Mouse (Mus musculus) midbrain, embryonic 15.5 days (tissue): ENCODE results near the gene Pusl1. TPM values are rescaled to one million over a fixed set of nuclear protein-coding genes. Genes with fewer than 3 reads are reported as not detected.

Experiments
- ATAC-seq: fragments of 200-750 bp; cut with Nextera tagmentation; replicated peaks from 2 replicates; pipeline ENCODE4 v1.8.0; 2017; ENCODE audit warnings: moderate TSS enrichment
- H3K27ac ChIP-seq: fragments of 300-500 bp; sonication (generic); 2 replicates; pipeline ENCODE4 v1.5.1; 2015; ENCODE audit warnings: mild to moderate bottlenecking, inconsistent platforms
- H3K27me3 ChIP-seq: fragments of 300-500 bp; sonication (generic); replicated peaks from 2 replicates; pipeline ENCODE4 v1.6.1; 2015; ENCODE audit warnings: inconsistent platforms
- H3K36me3 ChIP-seq: fragments of 300-500 bp; sonication (generic); replicated peaks from 2 replicates; pipeline ENCODE4 v1.6.1; 2015; ENCODE audit warnings: inconsistent platforms
- H3K4me1 ChIP-seq: fragments of 300-500 bp; sonication (generic); 2 replicates; pipeline ENCODE4 v1.6.1; 2015; ENCODE audit warnings: inconsistent platforms
- H3K4me2 ChIP-seq: fragments of 300-500 bp; sonication (generic); 2 replicates; pipeline ENCODE4 v1.6.1; 2015; ENCODE audit warnings: inconsistent platforms, mild to moderate bottlenecking, moderate library complexity
- H3K4me3 ChIP-seq: fragments of 300-500 bp; sonication (generic); 2 replicates; pipeline ENCODE4 v1.5.1; 2015; ENCODE audit warnings: mild to moderate bottlenecking, inconsistent platforms
- H3K9ac ChIP-seq: fragments of 300-500 bp; sonication (generic); 2 replicates; pipeline ENCODE4 v1.6.1; 2015; ENCODE audit warnings: mild to moderate bottlenecking, inconsistent platforms
- H3K9me3 ChIP-seq: fragments of 300-500 bp; sonication (generic); 2 replicates; pipeline ENCODE4 v1.6.1; 2016; ENCODE audit warnings: inconsistent platforms
- WGBS: fragments of 180-500 bp; shearing (Covaris S2); methylation state at CpG from one replicate; pipeline ENCODE4 v1.1.7; 2015; ENCODE audit warnings: mixed read lengths; 5-methylcytosine and 5-hydroxymethylcytosine counted together
- microRNA-seq: library from miRNA; unstranded; fragments of <30 nt; microRNA quantifications from one replicate; pipeline ENCODE4, GENCODE M21; 2016
- polyA plus RNA-seq: library from polyadenylated mRNA; unstranded; fragments of >200 nt; fragmentation: Nextera tagmentation; extraction: Ambion mirVana; gene quantifications from 2 replicates; pipeline ENCODE4 v1.2.1, GENCODE M21; 2015

Pusl1 gene
- polyA plus RNA-seq, 1 experiment from 2014 or later, result 60.1 TPM

GRCm38 (mm10) chr4:155838187-155839153 is 53.1 kb downstream of the Pusl1 start:
- peaks cover 22% of the 10 kb centered on the region for H3K27me3 ChIP-seq
- no peak for ATAC-seq
- H3K27ac ChIP-seq, result no peak overlapping the region

More at GRCm38 (mm10) chr4:155838187-155839153, 53.1 kb downstream of the Pusl1 start:
- Histone ChIP-seq H3K4me1 (peaks cover 22% of the 10 kb centered on the region), H3K36me3 (no peaks in the 10 kb centered on the region), H3K9me3 (no peaks in the 10 kb centered on the region), H3K9ac (no peak overlapping the region), H3K4me3 (no peak overlapping the region), H3K4me2 (no peak overlapping the region)
- 55% methylated on average over 8 of the region's 8 CpGs for WGBS

Small RNA genes lying within 50 kb of the gene (microRNA-seq; reads per million reads assigned to microRNA genes)
- gene Gm22991, result not detected

Other genes with a start within 250 kb of the Pusl1 start
- gene Gm10563, start 246.4 kb downstream of the Pusl1 start, polyA plus RNA-seq, result not detected in 2 replicates
- gene Mmp23, start 238.4 kb downstream of the Pusl1 start, polyA plus RNA-seq, result 3.8 and 5.5 TPM in 2 replicates
- gene Mib2, start 222.6 kb downstream of the Pusl1 start, polyA plus RNA-seq, result 61.0 and 62.1 TPM in 2 replicates
- gene Fndc10, start 197.4 kb downstream of the Pusl1 start, polyA plus RNA-seq, result 15.7 and 17.1 TPM in 2 replicates
- gene Ssu72, start 187.0 kb downstream of the Pusl1 start, polyA plus RNA-seq, result 151 and 155 TPM in 2 replicates
- gene Tmem240, start 157.0 kb downstream of the Pusl1 start, polyA plus RNA-seq, result 24.8 and 24.9 TPM in 2 replicates
- gene Atad3a, start 130.7 kb downstream of the Pusl1 start, polyA plus RNA-seq, result 93.4 and 99.2 TPM in 2 replicates
- gene Vwa1, start 117.1 kb downstream of the Pusl1 start, polyA plus RNA-seq, result 31.5 and 33.5 TPM in 2 replicates
- 0.93 and 1.2 TPM in 2 replicates for gene Tmem88b, start 105.9 kb downstream of the Pusl1 start, polyA plus RNA-seq
- not detected in 2 replicates for gene Ankrd65, start 101.3 kb downstream of the Pusl1 start, polyA plus RNA-seq
- 242 and 244 TPM in 2 replicates for gene Mrpl20, start 88.9 kb downstream of the Pusl1 start, polyA plus RNA-seq
- gene Ccnl2, start 79.3 kb downstream of the Pusl1 start, polyA plus RNA-seq, result 155 and 164 TPM in 2 replicates
- 128 and 129 TPM in 2 replicates for gene Aurkaip1, start 60.5 kb downstream of the Pusl1 start, polyA plus RNA-seq
- 23.4 and 32.6 TPM in 2 replicates for gene Mxra8, start 52.1 kb downstream of the Pusl1 start, polyA plus RNA-seq
- gene Dvl1, start 44.4 kb downstream of the Pusl1 start, polyA plus RNA-seq, result 30.9 and 37.0 TPM in 2 replicates
- gene Tas1r3, start 28.4 kb downstream of the Pusl1 start, polyA plus RNA-seq, result 0.61 and 0.72 TPM in 2 replicates
- gene Cptp, start 22.3 kb downstream of the Pusl1 start, polyA plus RNA-seq, result 28.1 and 29.1 TPM in 2 replicates
- 80.6 and 83.6 TPM in 2 replicates for gene Ints11, start 22.2 kb downstream of the Pusl1 start, polyA plus RNA-seq
- 88.3 and 89.8 TPM in 2 replicates for gene Acap3, start within 50 bp of the Pusl1 start, polyA plus RNA-seq
- 115 and 118 TPM in 2 replicates for gene Ube2j2, start 52.0 kb upstream of the Pusl1 start, polyA plus RNA-seq
- 6.8 and 9.5 TPM in 2 replicates for gene C1qtnf12, start 70.5 kb upstream of the Pusl1 start, polyA plus RNA-seq
- 38.5 and 38.9 TPM in 2 replicates for gene B3galt6, start 100.9 kb upstream of the Pusl1 start, polyA plus RNA-seq
- 113 and 118 TPM in 2 replicates for gene Sdf4, start 101.1 kb upstream of the Pusl1 start, polyA plus RNA-seq
- 0.56 and 0.83 TPM in 2 replicates for gene Tnfrsf4, start 122.1 kb upstream of the Pusl1 start, polyA plus RNA-seq
- 3.2 and 3.6 TPM in 2 replicates for gene Tnfrsf18, start 134.4 kb upstream of the Pusl1 start, polyA plus RNA-seq
- not detected in 2 replicates for gene Ttll10, start 167.6 kb upstream of the Pusl1 start, polyA plus RNA-seq
- gene 9430015G10Rik, start 218.2 kb upstream of the Pusl1 start, polyA plus RNA-seq, result 37.6 TPM in 2 replicates
- gene Rnf223, start 238.7 kb upstream of the Pusl1 start, polyA plus RNA-seq, result 0.62 and 0.83 TPM in 2 replicates